Mouse (Mus musculus) hindbrain, embryonic 14.5 days (tissue): ENCODE data around the gene Btbd19. TPM values are rescaled to one million over a fixed set of nuclear protein-coding genes. Genes with fewer than 3 reads are reported as not detected.

Experiments
- ATAC-seq: fragments of 200-750 bp; cut with Nextera tagmentation; 2 replicates; pipeline ENCODE4 v1.8.0; 2017; ENCODE audit warnings: moderate number of reproducible peaks, mild to moderate bottlenecking, moderate TSS enrichment, moderate library complexity; ENCODE audit not compliant: low FRiP score
- DNase-seq: peaks from one replicate; pipeline ENCODE4 v3.0.0-alpha.2; 2015; ENCODE audit warnings: low spot score
- H3K27ac ChIP-seq: fragments of 300-500 bp; sonication (generic); 2 replicates; pipeline ENCODE4 v1.5.1; 2014; ENCODE audit warnings: mild to moderate bottlenecking, moderate library complexity
- H3K27me3 ChIP-seq: fragments of 300-500 bp; sonication (generic); 2 replicates; pipeline ENCODE4 v1.6.1; 2014; ENCODE audit warnings: mild to moderate bottlenecking, low read length, mixed read lengths; ENCODE audit not compliant: control insufficient read depth, insufficient read depth
- H3K36me3 ChIP-seq: fragments of 300-500 bp; sonication (generic); replicated peaks from 2 replicates; pipeline ENCODE4 v1.6.1; 2014; ENCODE audit not compliant: control insufficient read depth, insufficient read depth
- H3K4me1 ChIP-seq: fragments of 300-500 bp; sonication (generic); replicated peaks from 2 replicates; pipeline ENCODE4 v1.6.1; 2014; ENCODE audit warnings: antibody characterized with exemption, low read length, mixed read lengths; ENCODE audit not compliant: control insufficient read depth, insufficient read depth
- H3K4me2 ChIP-seq: fragments of 300-500 bp; sonication (generic); replicated peaks from 2 replicates; pipeline ENCODE4 v1.6.1; 2014; ENCODE audit warnings: mild to moderate bottlenecking, moderate library complexity
- H3K4me3 ChIP-seq: fragments of 300-500 bp; sonication (generic); replicated peaks from 2 replicates; pipeline ENCODE4 v1.5.1; 2014; ENCODE audit warnings: mild to moderate bottlenecking, low read length
- H3K9ac ChIP-seq: fragments of 300-500 bp; sonication (generic); 2 replicates; pipeline ENCODE4 v1.6.1; 2014
- H3K9me3 ChIP-seq: fragments of 300-500 bp; sonication (generic); 2 replicates; pipeline ENCODE4 v1.6.1; 2016; ENCODE audit warnings: low read length; ENCODE audit not compliant: control insufficient read depth
- WGBS: fragments of 180-500 bp; shearing (Covaris S2); extraction: QIAGEN DNeasy Blood & Tissue Kit; methylation state at CpG from one replicate; pipeline ENCODE4 v1.1.7; 2014; 5-methylcytosine and 5-hydroxymethylcytosine counted together
- polyA plus RNA-seq: library from polyadenylated mRNA; unstranded; fragments of >200 nt; fragmentation: Nextera tagmentation; extraction: Ambion mirVana; gene quantifications from 2 replicates; pipeline ENCODE4 v1.2.1, GENCODE M21; 2014

The Btbd19 gene
- polyA plus RNA-seq, 1 experiment from 2014 or later: 3.2 TPM

- DNase-seq (no peak), ATAC-seq (no peak)
- Histone ChIP-seq H3K4me3 (no peak overlapping the region), H3K4me2 (no peak overlapping the region), H3K27ac (no peak overlapping the region), H3K4me1 (peaks cover 9% of the 10 kb centered on the region; the same call in 1 of the 2 replicates), H3K36me3 (peaks cover 64% of the 10 kb centered on the region), H3K9ac (no peak overlapping the region), H3K9me3 (no peaks in the 10 kb centered on the region), H3K27me3 (no peaks in the 10 kb centered on the region)
- 93% methylated on average over 6 of the region's 6 CpGs for WGBS
Measured at GRCm38 (mm10) chr4:117150212-117150733, 24.7 kb upstream of the Btbd19 start.

- no peaks in the 10 kb centered on the region for H3K27me3 ChIP-seq
- H3K4me3 ChIP-seq: no peak overlapping the region
- H3K36me3 ChIP-seq: peaks cover 60% of the 10 kb centered on the region
- H3K27ac ChIP-seq: no peak overlapping the region
- WGBS: 77% methylated on average over 6 of the region's 6 CpGs
- H3K4me1 ChIP-seq: peaks cover 4% of the 10 kb centered on the region; the same call in 1 of the 2 replicates
- no peaks in the 10 kb centered on the region for H3K9me3 ChIP-seq
- no peak for ATAC-seq
- H3K4me2 ChIP-seq: no peak overlapping the region
- H3K9ac ChIP-seq: no peak overlapping the region
- no peak for DNase-seq
Measured at GRCm38 (mm10) chr4:117149291-117150211, 24.0 kb upstream of the Btbd19 start.

- Histone ChIP-seq H3K4me1 (no peaks in the 10 kb centered on the region), H3K4me3 (no peak overlapping the region), H3K27me3 (no peaks in the 10 kb centered on the region), H3K9me3 (no peaks in the 10 kb centered on the region), H3K9ac (no peak overlapping the region), H3K36me3 (peaks cover 52% of the 10 kb centered on the region), H3K27ac (no peak overlapping the region), H3K4me2 (no peak overlapping the region)
- DNase-seq: no peak
- WGBS: 73% methylated on average over 24 of the region's 24 CpGs
- no peak for ATAC-seq
Measured at GRCm38 (mm10) chr4:117148815-117149214, 23.3 kb upstream of the Btbd19 start.

- no peak overlapping the region for H3K27ac ChIP-seq
- no peak for DNase-seq
- no peak overlapping the region for H3K4me2 ChIP-seq
- 85% methylated on average over 18 of the region's 18 CpGs for WGBS
- no peaks in the 10 kb centered on the region for H3K27me3 ChIP-seq
- no peak for ATAC-seq
- H3K4me1 ChIP-seq: no peaks in the 10 kb centered on the region
- H3K9ac ChIP-seq: no peak overlapping the region
- H3K9me3 ChIP-seq: no peaks in the 10 kb centered on the region
- peaks cover 46% of the 10 kb centered on the region for H3K36me3 ChIP-seq
- no peak overlapping the region for H3K4me3 ChIP-seq
Measured at GRCm38 (mm10) chr4:117148047-117148713, 22.7 kb upstream of the Btbd19 start.

- H3K36me3 ChIP-seq: peaks cover 26% of the 10 kb centered on the region
- no peak overlapping the region for H3K9ac ChIP-seq
- no peaks in the 10 kb centered on the region for H3K4me1 ChIP-seq
- no peak overlapping the region for H3K4me3 ChIP-seq
- no peaks in the 10 kb centered on the region for H3K9me3 ChIP-seq
- H3K4me2 ChIP-seq: no peak overlapping the region
- DNase-seq: peak; percentile 64
- no peak overlapping the region for H3K27ac ChIP-seq
- WGBS: 36% methylated on average over 15 of the region's 15 CpGs
- no peak for ATAC-seq
- H3K27me3 ChIP-seq: no peaks in the 10 kb centered on the region
Measured at GRCm38 (mm10) chr4:117146176-117146575, 20.7 kb upstream of the Btbd19 start.

GRCm38 (mm10) chr4:117145248-117145647 lies 19.7 kb upstream of the Btbd19 start:
- Histone ChIP-seq H3K4me3 (no peak overlapping the region), H3K4me1 (no peaks in the 10 kb centered on the region), H3K4me2 (no peak overlapping the region), H3K9me3 (no peaks in the 10 kb centered on the region), H3K27ac (no peak overlapping the region), H3K27me3 (no peaks in the 10 kb centered on the region), H3K36me3 (peaks cover 17% of the 10 kb centered on the region), H3K9ac (no peak overlapping the region)
- no peak for ATAC-seq
- 93% methylated on average over 13 of the region's 13 CpGs for WGBS
- no peak for DNase-seq

GRCm38 (mm10) chr4:117143023-117143422 lies 17.5 kb upstream of the Btbd19 start:
- H3K4me3 ChIP-seq: no peak overlapping the region
- 60% methylated on average over 7 of the region's 7 CpGs for WGBS
- H3K9ac ChIP-seq: no peak overlapping the region
- no peaks in the 10 kb centered on the region for H3K27me3 ChIP-seq
- no peak for DNase-seq
- no peaks in the 10 kb centered on the region for H3K9me3 ChIP-seq
- no peak overlapping the region for H3K4me2 ChIP-seq
- H3K36me3 ChIP-seq: no peaks in the 10 kb centered on the region
- no peak overlapping the region for H3K27ac ChIP-seq
- no peak for ATAC-seq
- no peaks in the 10 kb centered on the region for H3K4me1 ChIP-seq

GRCm38 (mm10) chr4:117140613-117141012 lies 15.1 kb upstream of the Btbd19 start:
- 38% methylated on average over 4 of the region's 4 CpGs for WGBS
- Histone ChIP-seq H3K4me1 (no peaks in the 10 kb centered on the region), H3K9ac (no peak overlapping the region), H3K27ac (no peak overlapping the region), H3K9me3 (no peaks in the 10 kb centered on the region), H3K36me3 (no peaks in the 10 kb centered on the region), H3K27me3 (no peaks in the 10 kb centered on the region), H3K4me3 (no peak overlapping the region), H3K4me2 (no peak overlapping the region)
- DNase-seq: no peak
- ATAC-seq: no peak

- H3K4me1 ChIP-seq: peaks cover 2% of the 10 kb centered on the region
- no peak overlapping the region for H3K27ac ChIP-seq
- DNase-seq: no peak
- H3K9me3 ChIP-seq: no peaks in the 10 kb centered on the region
- no peak overlapping the region for H3K4me2 ChIP-seq
- no peaks in the 10 kb centered on the region for H3K36me3 ChIP-seq
- WGBS: 3% methylated on average over 2 of the region's 2 CpGs
- no peaks in the 10 kb centered on the region for H3K27me3 ChIP-seq
- ATAC-seq: no peak
- no peak overlapping the region for H3K4me3 ChIP-seq
- no peak overlapping the region for H3K9ac ChIP-seq
Measured at GRCm38 (mm10) chr4:117139217-117139612, 13.7 kb upstream of the Btbd19 start.
